Mouse (Mus musculus): Measurements from ENCODE around the gene Capza3. TPM values are rescaled to one million over a fixed set of nuclear protein-coding genes. Genes with fewer than 3 reads are reported as not detected.

Gene Capza3
- total and polyA plus RNA-seq, 3 experiments, result not detected

GRCm38 (mm10) chr6:140051476-140051875 is 10.4 kb downstream of the Capza3 start:
- H3K36me3 ChIP-seq (replicated peaks in 1 of 2; ENCODE audit: control insufficient read depth in 1 of 2, insufficient read depth in 1 of 2, low read length in 1 of 2), result no peaks in the 10 kb centered on the region
- no peak for TF ChIP-seq ZNF384 (IDR thresholded peaks at IDR 0.05; ENCODE audit: low read depth, low read length)
- no peak for TF ChIP-seq EP300 (IDR thresholded peaks at IDR 0.05; ENCODE audit: low read length)
- no peak for TF ChIP-seq KAT2A (IDR thresholded peaks at IDR 0.05; ENCODE audit: insufficient replicate concordance, low read length)
- no peak for TF ChIP-seq JUN (IDR thresholded peaks at IDR 0.05; ENCODE audit: insufficient read depth, low read depth, low read length)
- no peak for TF ChIP-seq CTCF (conservative IDR thresholded peaks at IDR 0.05 in 1 of 2, IDR thresholded peaks at IDR 0.05 in 1 of 2; ENCODE audit: low read depth in 2 of 2, low read length in 2 of 2)
- no peak for DNase-seq (ENCODE audit: extremely low read depth)
- no peak overlapping the region for H3K4me3 ChIP-seq (replicated peaks in 1 of 3; ENCODE audit: low read depth in 2 of 3, low read length in 2 of 3, poor library complexity in 1 of 3)
- H3K9me3 ChIP-seq (replicated peaks; ENCODE audit: low read length), result peaks cover 68% of the 10 kb centered on the region
- H3K4me1 ChIP-seq (ENCODE audit: control insufficient read depth in 1 of 2, insufficient read depth in 2 of 2), result no peaks in the 10 kb centered on the region
- H3K27me3 ChIP-seq (replicated peaks), result no peaks in the 10 kb centered on the region
- H3K27ac ChIP-seq (ENCODE audit: insufficient read depth, low read depth), result no peak overlapping the region
- no peak overlapping the region for H3K4me2 ChIP-seq (ENCODE audit: insufficient read depth, low read depth, poor library complexity, severe bottlenecking)
- H3K79me2 ChIP-seq (replicated peaks; ENCODE audit: control insufficient read depth, extremely low read depth, insufficient read depth, poor library complexity, severe bottlenecking), result no peaks in the 10 kb centered on the region
- in situ Hi-C loops (cut with MboI; ENCODE audit: low pct_ligation_motif_present, low pct_unique_long_range_greater_than_20kb, low sequenced_read_pairs), result no loop called here
- dilution Hi-C loops (cut with MboI; ENCODE audit: extremely low pct_ligation_motif_present, extremely low pct_unique_long_range_greater_than_20kb, low sequenced_read_pairs), result no loop called here
- no peak overlapping the region for H3K9ac ChIP-seq (ENCODE audit: insufficient read depth, low read depth)

GRCm38 (mm10) chr6:140054271-140054928 is 13.3 kb downstream of the Capza3 start:
- Histone ChIP-seq H3K27me3 (replicated peaks) (no peaks in the 10 kb centered on the region), H3K36me3 (replicated peaks in 1 of 2; ENCODE audit: control insufficient read depth in 1 of 2, insufficient read depth in 1 of 2, low read length in 1 of 2) (no peaks in the 10 kb centered on the region), H3K4me2 (ENCODE audit: insufficient read depth, low read depth, poor library complexity, severe bottlenecking) (no peak overlapping the region), H3K79me2 (replicated peaks; ENCODE audit: control insufficient read depth, extremely low read depth, insufficient read depth, poor library complexity, severe bottlenecking) (no peaks in the 10 kb centered on the region), H3K9me3 (replicated peaks; ENCODE audit: low read length) (peaks cover 72% of the 10 kb centered on the region), H3K4me1 (ENCODE audit: control insufficient read depth in 1 of 2, insufficient read depth in 2 of 2) (no peaks in the 10 kb centered on the region), H3K9ac (ENCODE audit: insufficient read depth, low read depth) (no peak overlapping the region), H3K4me3 (replicated peaks in 1 of 3; ENCODE audit: low read depth in 2 of 3, low read length in 2 of 3, poor library complexity in 1 of 3) (no peak overlapping the region), H3K27ac (ENCODE audit: insufficient read depth, low read depth) (no peak overlapping the region)
- in situ Hi-C loops (cut with MboI; ENCODE audit: low pct_ligation_motif_present, low pct_unique_long_range_greater_than_20kb, low sequenced_read_pairs), result no loop called here
- TF ChIP-seq TBP (conservative IDR thresholded peaks at IDR 0.05; ENCODE audit: low read depth, low read length), result no peak
- no peak for TF ChIP-seq GABPA (IDR thresholded peaks at IDR 0.05; ENCODE audit: insufficient replicate concordance, low read depth, low read length)
- no peak for TF ChIP-seq JUND (conservative IDR thresholded peaks at IDR 0.05; ENCODE audit: low read depth, low read length)
- TF ChIP-seq NELFE (IDR thresholded peaks at IDR 0.05; ENCODE audit: low read depth, low read length), result no peak
- no peak for TF ChIP-seq RCOR1 (conservative IDR thresholded peaks at IDR 0.05; ENCODE audit: low read depth, low read length)
- no peak for TF ChIP-seq SMC3 (IDR thresholded peaks at IDR 0.05; ENCODE audit: low read depth, low read length)
- no peak for TF ChIP-seq ELF1 (IDR thresholded peaks at IDR 0.05; ENCODE audit: low read depth, low read length)
- TF ChIP-seq CHD2 (IDR thresholded peaks at IDR 0.05; ENCODE audit: low read length), result no peak
- no peak for TF ChIP-seq CHD1 (IDR thresholded peaks at IDR 0.05; ENCODE audit: low read depth, low read length)
- no peak for TF ChIP-seq NRF1 (IDR thresholded peaks at IDR 0.05; ENCODE audit: low read depth, low read length)
- TF ChIP-seq MAZ (IDR thresholded peaks at IDR 0.05; ENCODE audit: low read depth, low read length), result no peak
- no peak for TF ChIP-seq ZC3H11A (IDR thresholded peaks at IDR 0.05; ENCODE audit: low read depth, low read length)
- no peak for TF ChIP-seq MAX (IDR thresholded peaks at IDR 0.05; ENCODE audit: low read length)
- TF ChIP-seq RAD21 (IDR thresholded peaks at IDR 0.05; ENCODE audit: low read depth, low read length), result no peak
- no peak for TF ChIP-seq JUN (IDR thresholded peaks at IDR 0.05; ENCODE audit: insufficient read depth, low read depth, low read length)
- no peak for TF ChIP-seq POLR2A (IDR thresholded peaks at IDR 0.05; ENCODE audit: low read depth, low read length)
- no peak for TF ChIP-seq USF2 (conservative IDR thresholded peaks at IDR 0.05; ENCODE audit: low read depth, low read length)
- dilution Hi-C loops (cut with MboI; ENCODE audit: extremely low pct_ligation_motif_present, extremely low pct_unique_long_range_greater_than_20kb, low sequenced_read_pairs), result no loop called here
- DNase-seq (ENCODE audit: extremely low read depth), result no peak

All from CH12.LX (cell line).